Mouse (Mus musculus): Measurements from ENCODE around the gene Fev. TPM values are rescaled to one million over a fixed set of nuclear protein-coding genes. Genes with fewer than 3 reads are reported as not detected.
A peak's percentile ranks its signal among the peaks of the same experiment; 100 is the strongest.

The Fev gene
- polyA plus RNA-seq, 1 experiment from 2014 or later = not detected

DNA sequence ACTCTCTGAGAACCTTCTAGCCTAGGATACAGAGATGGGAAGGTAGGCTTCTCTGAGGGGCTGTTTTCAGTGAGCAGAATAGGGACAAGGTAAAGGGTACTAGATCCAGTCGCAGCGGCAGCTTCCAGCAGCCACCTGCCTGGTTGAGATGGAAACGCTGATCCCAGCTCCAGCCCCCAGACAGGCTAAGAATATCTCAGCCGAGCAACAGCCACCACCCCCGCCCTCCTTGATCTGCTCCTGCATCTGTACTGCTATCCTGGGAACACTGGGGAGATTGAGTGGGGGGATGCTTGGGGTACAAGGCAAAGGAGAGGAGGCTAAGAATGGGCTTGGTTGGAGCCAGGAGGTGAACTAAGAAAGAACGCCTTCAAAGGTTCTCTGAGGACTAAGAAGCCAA, 35.0 kb downstream of the Fev start:
- Histone ChIP-seq H3K27me3 (peaks cover 54% of the 10 kb centered on the region), H3K27ac (no peak overlapping the region), H3K36me3 (replicated peaks) (no peaks in the 10 kb centered on the region), H3K9me3 (no peaks in the 10 kb centered on the region), H3K4me2 (no peak overlapping the region), H3K9ac (no peak overlapping the region), H3K4me1 (peaks cover 33% of the 10 kb centered on the region), H3K4me3 (replicated peaks) (no peak overlapping the region)
- 23% methylated on average over 6 of the region's 6 CpGs for WGBS
- no peak for ATAC-seq (ENCODE audit: low FRiP score)

DNA sequence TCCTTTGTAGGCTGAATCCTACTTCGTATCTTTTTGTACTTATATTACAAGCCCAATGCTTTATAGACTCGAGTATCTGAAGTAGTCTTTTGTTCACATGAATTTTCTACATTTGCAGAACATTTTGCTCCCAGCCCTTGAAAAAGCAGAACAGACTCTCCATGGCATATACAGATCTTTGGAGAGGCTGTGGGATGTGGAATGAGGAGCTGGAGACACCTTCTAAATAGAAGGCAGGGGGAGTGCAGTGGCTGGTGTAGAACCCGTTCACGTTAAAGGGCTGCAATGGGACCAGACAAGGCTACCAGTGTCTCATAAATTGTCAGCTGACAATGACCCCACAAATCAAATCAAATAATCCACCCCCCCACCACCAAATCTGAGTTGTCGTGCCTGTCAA, 36.3 kb downstream of the Fev start:
- Histone ChIP-seq H3K27ac (no peak overlapping the region), H3K9ac (no peak overlapping the region), H3K27me3 (peaks cover 49% of the 10 kb centered on the region), H3K4me1 (peaks cover 26% of the 10 kb centered on the region), H3K4me3 (replicated peaks) (no peak overlapping the region), H3K9me3 (no peaks in the 10 kb centered on the region), H3K4me2 (no peak overlapping the region), H3K36me3 (replicated peaks) (no peaks in the 10 kb centered on the region)
- 49% methylated on average over 5 of the region's 5 CpGs for WGBS
- no peak for ATAC-seq (ENCODE audit: low FRiP score)

DNA sequence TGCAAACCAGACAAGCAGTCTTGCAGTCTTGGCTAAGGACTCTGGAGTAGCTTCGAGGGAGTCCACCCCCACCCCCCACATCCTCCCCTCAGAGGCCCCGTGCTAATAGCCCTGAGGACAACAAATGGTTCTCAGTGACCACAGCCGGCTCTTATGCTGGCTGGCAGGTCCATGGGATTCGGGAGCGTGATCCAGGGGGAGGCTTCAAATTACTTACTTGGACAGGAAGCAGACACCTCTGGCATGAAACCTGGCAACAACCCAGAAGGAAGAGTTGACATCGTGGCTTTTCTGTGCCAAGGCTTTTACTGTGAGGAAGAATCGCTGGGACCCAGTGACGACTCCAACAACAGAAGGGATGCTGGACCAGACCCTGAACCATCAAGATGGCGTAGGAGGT, 38.9 kb downstream of the Fev start:
- Histone ChIP-seq H3K9me3 (no peaks in the 10 kb centered on the region), H3K27ac (no peak overlapping the region), H3K4me1 (peaks cover 13% of the 10 kb centered on the region), H3K4me2 (no peak overlapping the region), H3K9ac (no peak overlapping the region), H3K36me3 (replicated peaks) (no peaks in the 10 kb centered on the region), H3K4me3 (replicated peaks) (no peak overlapping the region), H3K27me3 (peaks cover 32% of the 10 kb centered on the region)
- 49% methylated on average over 9 of the region's 9 CpGs for WGBS
- no peak for ATAC-seq (ENCODE audit: low FRiP score)

DNA sequence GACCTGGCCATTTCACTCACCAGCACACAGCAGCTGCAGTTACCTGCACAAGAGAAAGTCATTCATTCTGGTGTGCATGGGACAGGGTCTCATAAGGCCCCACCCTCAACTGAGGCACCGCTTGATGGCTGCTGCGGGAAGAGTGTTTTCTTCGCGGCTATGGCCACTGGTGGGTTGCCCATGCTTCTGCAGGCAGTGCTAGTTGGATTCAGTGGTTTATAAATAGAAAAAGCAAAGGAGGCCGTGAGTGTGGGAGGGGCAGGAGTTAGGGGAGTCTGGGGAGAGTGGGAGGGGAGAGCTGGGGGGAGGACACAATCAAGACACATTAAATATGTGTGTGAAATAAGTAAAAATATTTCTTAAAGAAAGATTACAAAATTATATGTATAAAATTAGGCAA, 42.1 kb downstream of the Fev start:
- Histone ChIP-seq H3K4me3 (replicated peaks) (no peak overlapping the region), H3K36me3 (replicated peaks) (no peaks in the 10 kb centered on the region), H3K9ac (no peak overlapping the region), H3K4me2 (no peak overlapping the region), H3K27me3 (peaks cover 17% of the 10 kb centered on the region; the same call in 1 of the 2 replicates), H3K4me1 (no peaks in the 10 kb centered on the region), H3K27ac (no peak overlapping the region), H3K9me3 (no peaks in the 10 kb centered on the region)
- WGBS = 92% methylated on average over 5 of the region's 5 CpGs
- no peak for ATAC-seq (ENCODE audit: low FRiP score)

DNA sequence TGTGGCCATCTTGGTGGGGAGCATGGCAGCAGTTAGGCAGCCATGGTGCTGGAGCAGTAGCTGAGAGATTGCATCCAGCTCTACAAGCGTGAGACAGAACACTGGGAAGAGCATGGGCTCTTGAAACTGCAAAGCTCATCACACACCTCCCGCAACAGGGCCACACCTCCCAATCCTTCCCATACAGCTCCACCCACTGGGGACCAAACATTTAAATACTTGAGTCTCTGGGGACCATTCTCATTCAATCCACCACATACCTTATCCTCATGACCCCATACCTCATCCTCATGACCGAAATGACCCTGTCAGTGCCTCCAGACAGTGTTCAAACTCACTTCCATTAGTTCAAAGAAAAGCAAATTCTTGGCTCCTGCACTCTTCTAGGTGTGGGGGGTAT, 52.0 kb downstream of the Fev start:
- Histone ChIP-seq H3K27ac (no peak overlapping the region), H3K9me3 (no peaks in the 10 kb centered on the region), H3K27me3 (no peaks in the 10 kb centered on the region), H3K4me2 (no peak overlapping the region), H3K36me3 (replicated peaks) (no peaks in the 10 kb centered on the region), H3K9ac (no peak overlapping the region), H3K4me1 (no peaks in the 10 kb centered on the region; the same call in 1 of the 2 replicates), H3K4me3 (replicated peaks) (no peak overlapping the region)
- WGBS = 82% methylated on average over 3 of the region's 3 CpGs
- no peak for ATAC-seq (ENCODE audit: low FRiP score)

MicroRNAs within 50 kb of the gene (microRNA counts, 519-probe panel; counts per million panel counts)
- 3,021 counts per million, percentile 24 among the panel's probes with 10 or more counts for microRNA mmu-miR-375

Small RNA genes within 50 kb of the gene (microRNA-seq; reads per million reads assigned to microRNA genes)
- 355 reads per million, percentile 65 among the genes with 10 or more reads in this experiment for gene Mir375

Other genes with a start within 250 kb of the Fev start
- 48.6 and 53.0 TPM in 2 replicates for gene Ttll4, start 223.7 kb downstream of the Fev start, polyA plus RNA-seq (2016; fragmentation: Nextera tagmentation; extraction: Ambion mirVana)
- gene Cyp27a1, start 171.8 kb downstream of the Fev start, polyA plus RNA-seq (2016; fragmentation: Nextera tagmentation; extraction: Ambion mirVana) = 3.0 and 3.3 TPM in 2 replicates
- gene Prkag3, start 136.2 kb downstream of the Fev start, polyA plus RNA-seq (2016; fragmentation: Nextera tagmentation; extraction: Ambion mirVana) = not detected in 2 replicates
- 3.3 and 4.5 TPM in 2 replicates for gene Wnt6, start 113.5 kb downstream of the Fev start, polyA plus RNA-seq (2016; fragmentation: Nextera tagmentation; extraction: Ambion mirVana)
- 1.00 and 2.0 TPM in 2 replicates for gene Wnt10a, start 93.9 kb downstream of the Fev start, polyA plus RNA-seq (2016; fragmentation: Nextera tagmentation; extraction: Ambion mirVana)
- gene Cdk5r2, start 30.5 kb downstream of the Fev start, polyA plus RNA-seq (2016; fragmentation: Nextera tagmentation; extraction: Ambion mirVana) = 2.0 TPM in 2 replicates
- gene Cryba2, start 7.7 kb upstream of the Fev start, polyA plus RNA-seq (2016; fragmentation: Nextera tagmentation; extraction: Ambion mirVana) = not detected in 2 replicates
- gene Cfap65, start 50.2 kb upstream of the Fev start, polyA plus RNA-seq (2016; fragmentation: Nextera tagmentation; extraction: Ambion mirVana) = 0.24 and 0.55 TPM in 2 replicates
- 0.19 TPM in 1 of 2 replicates, not detected in the other for gene Ihh, start 66.3 kb upstream of the Fev start, polyA plus RNA-seq (2016; fragmentation: Nextera tagmentation; extraction: Ambion mirVana)
- gene Nhej1, start 239.8 kb upstream of the Fev start, polyA plus RNA-seq (2016; fragmentation: Nextera tagmentation; extraction: Ambion mirVana) = 10.1 and 10.9 TPM in 2 replicates
- not detected in 2 replicates for gene Slc23a3, start 248.5 kb upstream of the Fev start, polyA plus RNA-seq (2016; fragmentation: Nextera tagmentation; extraction: Ambion mirVana)